Mouse (Mus musculus): ENCODE measurements around the gene Tnfrsf14.

Gene Tnfrsf14

GRCm38 (mm10) chr4:154952461-154953241, 24.3 kb upstream of the Tnfrsf14 start:
- in situ Hi-C loops (cut with MboI; ENCODE audit: low sequenced_read_pairs), result loop anchor here (25.0 kb wide), 1 partner anchor 110 kb away; the partner anchor contains the start of genes Pex10 and Plch2

- in situ Hi-C loops (cut with MboI; ENCODE audit: low sequenced_read_pairs), result no loop called here
Measured at GRCm38 (mm10) chr4:154949589-154949982, 21.2 kb upstream of the Tnfrsf14 start.

- in situ Hi-C loops (cut with MboI; ENCODE audit: low sequenced_read_pairs), result no loop called here
Measured at GRCm38 (mm10) chr4:154948940-154949588, 20.7 kb upstream of the Tnfrsf14 start.

- in situ Hi-C loops (cut with MboI; ENCODE audit: low sequenced_read_pairs), result no loop called here
Measured at GRCm38 (mm10) chr4:154948066-154948939, 19.9 kb upstream of the Tnfrsf14 start.

GRCm38 (mm10) chr4:154946319-154946718, 18.0 kb upstream of the Tnfrsf14 start:
- in situ Hi-C loops (cut with MboI; ENCODE audit: low sequenced_read_pairs), result no loop called here

GRCm38 (mm10) chr4:154944121-154944590, 15.8 kb upstream of the Tnfrsf14 start:
- in situ Hi-C loops (cut with MboI; ENCODE audit: low sequenced_read_pairs), result no loop called here

- in situ Hi-C loops (cut with MboI; ENCODE audit: low sequenced_read_pairs), result no loop called here
Measured at GRCm38 (mm10) chr4:154943323-154944039, 15.1 kb upstream of the Tnfrsf14 start.

GRCm38 (mm10) chr4:154942632-154943322, 14.4 kb upstream of the Tnfrsf14 start:
- in situ Hi-C loops (cut with MboI; ENCODE audit: low sequenced_read_pairs), result no loop called here

GRCm38 (mm10) chr4:154941831-154942230, 13.5 kb upstream of the Tnfrsf14 start:
- in situ Hi-C loops (cut with MboI; ENCODE audit: low sequenced_read_pairs), result no loop called here

- in situ Hi-C loops (cut with MboI; ENCODE audit: low sequenced_read_pairs), result no loop called here
Measured at GRCm38 (mm10) chr4:154940156-154940555, 11.8 kb upstream of the Tnfrsf14 start.

GRCm38 (mm10) chr4:154937746-154938145, 9.4 kb upstream of the Tnfrsf14 start:
- in situ Hi-C loops (cut with MboI; ENCODE audit: low sequenced_read_pairs), result no loop called here

- in situ Hi-C loops (cut with MboI; ENCODE audit: low sequenced_read_pairs), result no loop called here
Measured at GRCm38 (mm10) chr4:154936542-154937255, 8.3 kb upstream of the Tnfrsf14 start.

GRCm38 (mm10) chr4:154935788-154936187, 7.4 kb upstream of the Tnfrsf14 start:
- in situ Hi-C loops (cut with MboI; ENCODE audit: low sequenced_read_pairs), result no loop called here

- in situ Hi-C loops (cut with MboI; ENCODE audit: low sequenced_read_pairs), result no loop called here
Measured at GRCm38 (mm10) chr4:154934800-154935199, 6.4 kb upstream of the Tnfrsf14 start.

GRCm38 (mm10) chr4:154933306-154933907, 5.0 kb upstream of the Tnfrsf14 start:
- in situ Hi-C loops (cut with MboI; ENCODE audit: low sequenced_read_pairs), result no loop called here

GRCm38 (mm10) chr4:154929088-154929660, 811 bp upstream of the Tnfrsf14 start:
- in situ Hi-C loops (cut with MboI; ENCODE audit: low sequenced_read_pairs), result no loop called here

- in situ Hi-C loops (cut with MboI; ENCODE audit: low sequenced_read_pairs), result no loop called here
Measured at GRCm38 (mm10) chr4:154927899-154928337, 445 bp downstream of the Tnfrsf14 start.

Measured in CH12F3 (cell line).